Mouse (Mus musculus): Measurements from ENCODE around the gene Serpind1. TPM values are rescaled to one million over a fixed set of nuclear protein-coding genes. Genes with fewer than 3 reads are reported as not detected.
A peak's percentile ranks its signal among the peaks of the same experiment; 100 is the strongest.

The Serpind1 gene
- polyA plus RNA-seq (2012; ENCODE audit: insufficient read depth, insufficient read length, low replicate concordance, missing spikeins) = not detected in 2 replicates

- 75% methylated on average over 2 of the region's 2 CpGs for WGBS
- TF ChIP-seq POLR2A (IDR thresholded peaks at IDR 0.05; ENCODE audit: insufficient read depth, low read depth, low read length) = no peak
- TF ChIP-seq CTCF (IDR thresholded peaks at IDR 0.05; ENCODE audit: insufficient read depth, low read depth, low read length) = no peak
- Histone ChIP-seq H3K4me3 (ENCODE audit: insufficient read depth, low read depth, low read length) (no peak within 1 kb of the TSS), H3K4me1 (ENCODE audit: control insufficient read depth, insufficient read depth, low read length) (no peaks in the 10 kb centered on the region), H3K27ac (ENCODE audit: insufficient read depth, low read depth, low read length) (no peak within 1 kb of the TSS)
Measured at GRCm38 (mm10) chr16:17331116-17331515, at the start of gene Serpind1. Gene Serpind1 (plus strand): TSS chr16:17331371.

- WGBS = 63% methylated on average over 6 of the region's 6 CpGs
- H3K4me1 ChIP-seq (ENCODE audit: control insufficient read depth, insufficient read depth, low read length) = peaks cover 2% of the 10 kb centered on the region; the same call in 1 of the 2 replicates
- H3K27ac ChIP-seq (ENCODE audit: insufficient read depth, low read depth, low read length) = no peak overlapping the region
- TF ChIP-seq CTCF (IDR thresholded peaks at IDR 0.05; ENCODE audit: insufficient read depth, low read depth, low read length) (no peak), POLR2A (IDR thresholded peaks at IDR 0.05; ENCODE audit: insufficient read depth, low read depth, low read length) (no peak)
- no peak overlapping the region for H3K4me3 ChIP-seq (ENCODE audit: insufficient read depth, low read depth, low read length)
Measured at GRCm38 (mm10) chr16:17283151-17283550, 48.0 kb upstream of the Serpind1 start.

- no peaks in the 10 kb centered on the region for H3K4me1 ChIP-seq (ENCODE audit: control insufficient read depth, insufficient read depth, low read length)
- TF ChIP-seq CTCF (IDR thresholded peaks at IDR 0.05; ENCODE audit: insufficient read depth, low read depth, low read length) (no peak), POLR2A (IDR thresholded peaks at IDR 0.05; ENCODE audit: insufficient read depth, low read depth, low read length) (no peak)
- 79% methylated on average over 2 of the region's 2 CpGs for WGBS
- no peak overlapping the region for H3K27ac ChIP-seq (ENCODE audit: insufficient read depth, low read depth, low read length)
- H3K4me3 ChIP-seq (ENCODE audit: insufficient read depth, low read depth, low read length) = no peak overlapping the region
Measured at GRCm38 (mm10) chr16:17287103-17287502, 44.1 kb upstream of the Serpind1 start.

- H3K27ac ChIP-seq (ENCODE audit: insufficient read depth, low read depth, low read length) = no peak overlapping the region
- 92% methylated on average over 2 of the region's 2 CpGs for WGBS
- TF ChIP-seq POLR2A (IDR thresholded peaks at IDR 0.05; ENCODE audit: insufficient read depth, low read depth, low read length) (no peak), CTCF (IDR thresholded peaks at IDR 0.05; ENCODE audit: insufficient read depth, low read depth, low read length) (no peak)
- H3K4me3 ChIP-seq (ENCODE audit: insufficient read depth, low read depth, low read length) = no peak overlapping the region
- H3K4me1 ChIP-seq (ENCODE audit: control insufficient read depth, insufficient read depth, low read length) = no peaks in the 10 kb centered on the region
Measured at GRCm38 (mm10) chr16:17291016-17291415, 40.2 kb upstream of the Serpind1 start.

GRCm38 (mm10) chr16:17292751-17293150, 38.4 kb upstream of the Serpind1 start:
- no peak overlapping the region for H3K27ac ChIP-seq (ENCODE audit: insufficient read depth, low read depth, low read length)
- TF ChIP-seq POLR2A (IDR thresholded peaks at IDR 0.05; ENCODE audit: insufficient read depth, low read depth, low read length) = no peak
- TF ChIP-seq CTCF (IDR thresholded peaks at IDR 0.05; ENCODE audit: insufficient read depth, low read depth, low read length) = peak; percentile 72
- H3K4me1 ChIP-seq (ENCODE audit: control insufficient read depth, insufficient read depth, low read length) = no peaks in the 10 kb centered on the region
- 0% methylated on average over 2 of the region's 2 CpGs for WGBS
- no peak overlapping the region for H3K4me3 ChIP-seq (ENCODE audit: insufficient read depth, low read depth, low read length)

- no peak overlapping the region for H3K4me3 ChIP-seq (ENCODE audit: insufficient read depth, low read depth, low read length)
- no peak for TF ChIP-seq POLR2A (IDR thresholded peaks at IDR 0.05; ENCODE audit: insufficient read depth, low read depth, low read length)
- TF ChIP-seq CTCF (IDR thresholded peaks at IDR 0.05; ENCODE audit: insufficient read depth, low read depth, low read length) = no peak
- WGBS = 95% methylated on average over 3 of the region's 3 CpGs
- no peak overlapping the region for H3K27ac ChIP-seq (ENCODE audit: insufficient read depth, low read depth, low read length)
- H3K4me1 ChIP-seq (ENCODE audit: control insufficient read depth, insufficient read depth, low read length) = no peaks in the 10 kb centered on the region
Measured at GRCm38 (mm10) chr16:17300818-17301217, 30.4 kb upstream of the Serpind1 start.

- no peak overlapping the region for H3K4me3 ChIP-seq (ENCODE audit: insufficient read depth, low read depth, low read length)
- H3K4me1 ChIP-seq (ENCODE audit: control insufficient read depth, insufficient read depth, low read length) = no peaks in the 10 kb centered on the region
- 83% methylated on average over 5 of the region's 5 CpGs for WGBS
- no peak overlapping the region for H3K27ac ChIP-seq (ENCODE audit: insufficient read depth, low read depth, low read length)
- TF ChIP-seq POLR2A (IDR thresholded peaks at IDR 0.05; ENCODE audit: insufficient read depth, low read depth, low read length) (no peak), CTCF (IDR thresholded peaks at IDR 0.05; ENCODE audit: insufficient read depth, low read depth, low read length) (no peak)
Measured at GRCm38 (mm10) chr16:17303521-17304245, 27.5 kb upstream of the Serpind1 start.

GRCm38 (mm10) chr16:17307461-17307860, 23.7 kb upstream of the Serpind1 start:
- TF ChIP-seq CTCF (IDR thresholded peaks at IDR 0.05; ENCODE audit: insufficient read depth, low read depth, low read length) (no peak), POLR2A (IDR thresholded peaks at IDR 0.05; ENCODE audit: insufficient read depth, low read depth, low read length) (no peak)
- WGBS = 84% methylated on average over 5 of the region's 5 CpGs
- H3K4me1 ChIP-seq (ENCODE audit: control insufficient read depth, insufficient read depth, low read length) = no peaks in the 10 kb centered on the region

GRCm38 (mm10) chr16:17309036-17309435, 22.1 kb upstream of the Serpind1 start:
- Histone ChIP-seq H3K27ac (ENCODE audit: insufficient read depth, low read depth, low read length) (no peak overlapping the region), H3K4me1 (ENCODE audit: control insufficient read depth, insufficient read depth, low read length) (no peaks in the 10 kb centered on the region), H3K4me3 (ENCODE audit: insufficient read depth, low read depth, low read length) (no peak overlapping the region)
- 95% methylated on average over 10 of the region's 10 CpGs for WGBS
- TF ChIP-seq CTCF (IDR thresholded peaks at IDR 0.05; ENCODE audit: insufficient read depth, low read depth, low read length) (no peak), POLR2A (IDR thresholded peaks at IDR 0.05; ENCODE audit: insufficient read depth, low read depth, low read length) (no peak)

More at GRCm38 (mm10) chr16:17307461-17307860, 23.7 kb upstream of the Serpind1 start:
- H3K27ac ChIP-seq (ENCODE audit: insufficient read depth, low read depth, low read length) = no peak overlapping the region
- no peak overlapping the region for H3K4me3 ChIP-seq (ENCODE audit: insufficient read depth, low read depth, low read length)
